Mouse (Mus musculus) skeletal muscle tissue, adult 2 months (tissue): ENCODE measurements at regions not wholly inside any gene's neighbourhood (a gene's known extent, or its start where the extent isn't known, plus 50 kb on each side); places are given as distances from the start of the nearest gene placed in this dataset.

Experiments used
- DNase-seq: peaks from one replicate; pipeline ENCODE4 v3.0.0-alpha.2; 2012; ENCODE audit warnings: low read depth, low spot score

- no peak for DNase-seq
Observed at GRCm38 (mm10) chr1:61135597-61136545, 158.1 kb downstream of the Icos start.

DNA sequence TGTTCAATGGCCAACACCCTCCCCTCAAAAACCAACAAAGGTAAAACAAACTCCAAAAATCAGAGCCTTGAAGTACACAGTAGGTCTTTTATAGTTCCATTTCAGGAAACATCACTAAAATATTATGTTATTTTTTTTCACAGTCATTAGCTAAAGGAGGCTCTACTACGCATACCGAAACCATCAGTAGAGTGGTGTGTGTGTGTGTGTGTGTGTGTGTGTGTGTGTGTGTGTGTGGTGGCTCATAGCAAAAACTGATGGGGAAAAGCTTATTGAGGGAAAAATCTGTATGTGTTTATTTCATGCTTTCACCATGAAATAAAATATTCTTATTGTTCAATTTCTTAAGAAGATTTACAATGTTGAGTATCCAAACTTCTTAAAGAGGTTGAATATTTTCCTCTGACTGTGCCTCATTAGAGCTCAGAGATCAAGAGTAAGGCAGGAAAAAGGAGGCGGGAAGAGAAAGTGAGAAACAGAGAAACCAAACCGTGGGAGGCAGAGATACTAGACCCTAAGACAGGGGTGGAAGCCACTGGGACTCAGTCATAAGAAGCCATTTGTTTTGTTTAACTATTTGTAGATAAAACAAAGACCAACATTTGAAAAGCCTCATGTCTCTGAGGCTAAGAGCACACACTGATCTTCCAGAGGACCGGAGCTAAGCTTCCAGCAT, 159.6 kb downstream of the Icos start:
- DNase-seq, result no peak

- DNase-seq, result no peak
Observed at GRCm38 (mm10) chr1:61137954-61138353, 160.2 kb downstream of the Icos start.

DNA sequence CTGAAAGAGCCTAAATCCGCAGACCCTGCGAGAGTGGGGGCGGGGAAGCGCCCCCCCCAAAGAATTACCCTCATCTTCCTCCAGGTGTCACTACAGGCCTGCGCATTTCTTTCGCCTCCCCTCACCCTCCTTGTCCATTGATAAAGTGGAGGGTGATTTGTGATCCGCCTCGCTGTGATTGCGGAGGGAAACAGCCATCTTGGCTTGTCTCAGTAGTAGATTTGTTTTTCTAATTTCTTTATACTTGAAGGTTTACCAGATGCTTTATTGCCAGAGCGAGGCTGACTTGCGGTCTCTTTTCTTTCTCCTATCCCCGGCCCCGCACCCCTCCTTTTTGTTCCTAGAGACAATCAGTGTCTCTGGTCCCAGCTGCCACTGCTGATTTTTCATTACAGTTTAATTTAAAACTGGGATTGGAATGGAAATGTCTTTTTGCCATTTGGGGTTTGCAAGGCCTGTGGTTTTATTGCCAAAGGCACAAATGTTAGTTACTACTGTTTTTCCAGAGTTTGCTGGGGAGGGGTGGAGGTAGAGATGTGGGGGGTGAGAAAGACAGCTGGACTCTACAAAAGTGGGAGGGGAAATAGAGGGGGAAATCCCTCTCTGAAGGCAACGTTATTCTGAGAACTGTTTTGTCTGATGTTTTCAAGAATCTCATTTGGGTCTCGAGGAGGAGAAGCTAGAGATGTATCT, 161.7 kb downstream of the Icos start:
- peak; percentile 30 for DNase-seq

DNA sequence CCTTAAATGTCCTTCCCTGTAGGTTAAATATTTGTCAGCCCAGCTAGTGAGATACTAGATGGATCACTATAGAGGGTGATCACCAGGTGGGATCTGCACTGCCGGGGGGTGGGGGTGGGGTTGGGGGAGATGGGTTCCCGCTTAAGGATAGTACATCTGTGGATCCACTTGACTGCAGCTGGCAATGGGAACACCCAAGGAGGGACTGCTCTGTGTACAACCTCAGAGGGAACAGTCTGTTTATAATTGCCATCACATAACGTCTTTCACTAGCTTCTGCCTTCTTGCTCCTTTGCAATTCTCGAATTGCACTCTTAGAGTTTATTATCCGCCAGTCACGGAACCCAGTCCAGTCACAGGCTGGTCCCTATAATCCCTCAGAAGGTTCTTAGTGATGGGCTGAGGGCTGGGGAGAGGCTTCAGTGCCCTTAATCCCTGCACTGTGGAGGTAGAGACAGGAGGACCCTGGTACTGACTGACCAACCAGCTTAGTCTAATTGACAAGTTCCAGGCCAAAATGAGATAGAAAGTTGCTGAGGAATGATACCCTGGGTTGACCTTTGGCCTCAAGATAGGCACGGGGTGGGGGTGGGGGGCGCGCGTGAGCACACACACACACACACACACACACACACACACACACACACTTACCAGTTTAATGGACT, 162.4 kb downstream of the Icos start:
- DNase-seq, result no peak

DNA sequence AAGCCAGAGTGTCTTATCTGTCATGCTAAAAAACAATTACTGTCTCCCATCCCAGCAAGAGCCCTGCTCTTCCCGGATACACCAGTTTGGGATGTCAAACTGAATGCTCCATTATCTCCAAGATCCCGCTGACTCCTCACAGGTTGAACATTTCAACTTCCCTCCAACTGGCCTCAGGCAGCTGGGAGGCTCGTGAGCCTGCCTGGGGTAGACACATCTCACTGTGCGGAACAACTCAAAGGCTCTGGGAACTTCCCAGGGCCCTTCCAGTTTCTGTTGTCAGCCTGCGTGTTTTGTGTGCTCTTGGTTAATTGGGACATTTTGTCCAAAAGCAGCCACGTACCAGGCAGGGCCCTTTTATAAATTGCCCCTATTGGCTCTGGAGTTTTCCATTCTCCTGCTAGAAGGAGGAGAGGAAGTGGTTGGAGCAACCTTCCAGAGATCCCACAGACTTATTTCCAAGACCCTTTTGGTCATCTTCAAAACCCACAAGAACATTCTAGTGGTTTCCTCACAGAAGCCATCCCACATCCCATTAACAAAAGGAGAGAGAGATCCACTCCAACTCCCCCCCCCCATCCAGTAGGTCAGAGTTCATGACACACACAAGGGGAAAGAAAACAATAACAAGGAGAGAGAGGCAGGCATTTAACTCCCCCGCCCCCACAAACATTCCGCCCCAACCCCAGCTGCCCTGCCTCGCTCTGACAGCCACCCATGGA, 163.3 kb downstream of the Icos start:
- DNase-seq, result no peak

DNA sequence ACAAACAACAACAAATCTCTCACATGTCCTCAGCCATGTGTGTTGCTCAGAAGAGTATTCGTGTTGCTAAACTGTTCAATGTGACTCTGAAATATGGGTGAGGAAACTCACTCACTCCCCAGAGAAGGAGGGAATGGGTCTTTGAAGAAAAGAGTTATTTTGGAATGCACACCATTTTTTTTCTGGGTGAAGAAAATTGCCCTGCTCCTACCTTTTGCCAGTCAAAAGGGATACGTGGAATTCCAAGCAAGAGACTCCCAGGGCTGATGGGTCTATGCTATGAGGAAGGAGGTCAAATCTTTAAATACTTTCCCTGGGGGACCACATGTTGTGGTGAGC, 163.8 kb downstream of the Icos start:
- DNase-seq, result no peak

GRCm38 (mm10) chr1:61141952-61142351, 164.2 kb downstream of the Icos start:
- peak; percentile 66 for DNase-seq

DNA sequence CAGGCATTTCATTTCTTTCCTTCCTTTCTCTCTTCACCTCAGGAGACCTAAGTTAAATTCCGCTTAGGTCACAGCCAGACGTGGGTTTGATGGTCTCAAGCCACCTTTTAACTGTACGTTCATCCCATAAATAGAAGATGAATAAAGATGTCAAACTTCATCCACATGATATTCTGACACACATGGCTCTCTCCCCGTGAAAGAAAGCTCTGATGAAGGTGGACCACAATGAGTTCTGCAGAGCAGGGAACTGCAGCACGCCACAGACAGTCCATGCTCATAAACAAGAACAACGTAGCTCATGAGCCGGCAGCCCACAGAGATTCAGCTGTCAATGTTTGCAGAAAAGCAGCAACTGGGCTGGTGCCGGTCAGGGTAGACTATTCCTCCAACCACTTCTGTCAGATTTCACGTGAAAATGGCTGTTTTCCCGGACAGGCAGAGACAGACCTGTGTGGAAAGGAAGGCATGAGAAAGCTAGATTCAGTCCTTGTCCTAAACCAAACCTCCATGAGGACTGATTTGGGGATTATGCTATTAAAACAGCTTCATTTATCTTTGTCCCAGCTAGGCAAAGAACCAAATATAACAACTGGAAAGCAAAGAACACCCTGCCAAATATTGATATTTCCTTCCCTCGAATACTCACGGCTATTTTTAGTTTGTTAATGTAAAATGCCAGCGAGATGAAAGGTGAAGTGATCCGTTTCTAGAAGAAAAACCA, 165.5 kb downstream of the Icos start:
- DNase-seq, result no peak

- DNase-seq, result no peak
Observed at GRCm38 (mm10) chr1:61143754-61144066, 166.0 kb downstream of the Icos start.

DNA sequence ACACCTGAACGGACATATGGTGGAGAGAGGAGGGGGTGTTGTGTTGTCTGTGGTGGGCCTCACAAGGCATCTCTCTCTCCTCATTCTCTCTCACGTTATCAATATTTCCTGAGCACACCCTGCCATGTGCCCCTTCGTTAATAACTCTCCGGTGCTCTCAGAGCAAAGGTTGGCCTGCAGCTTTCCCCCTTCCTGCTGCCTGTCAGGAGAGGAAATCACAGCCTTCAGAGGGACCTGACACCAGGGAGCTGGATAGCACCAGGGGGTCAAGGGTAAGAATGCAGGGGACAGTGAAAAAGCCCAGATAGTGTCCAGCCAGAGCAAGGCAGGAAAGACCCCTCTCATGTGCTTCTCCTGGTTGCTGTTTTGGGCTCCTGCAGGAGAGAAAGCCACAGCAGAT, 167.3 kb downstream of the Icos start:
- no peak for DNase-seq

- DNase-seq, result no peak
Observed at GRCm38 (mm10) chr1:61145572-61145971, 167.8 kb downstream of the Icos start.

DNA sequence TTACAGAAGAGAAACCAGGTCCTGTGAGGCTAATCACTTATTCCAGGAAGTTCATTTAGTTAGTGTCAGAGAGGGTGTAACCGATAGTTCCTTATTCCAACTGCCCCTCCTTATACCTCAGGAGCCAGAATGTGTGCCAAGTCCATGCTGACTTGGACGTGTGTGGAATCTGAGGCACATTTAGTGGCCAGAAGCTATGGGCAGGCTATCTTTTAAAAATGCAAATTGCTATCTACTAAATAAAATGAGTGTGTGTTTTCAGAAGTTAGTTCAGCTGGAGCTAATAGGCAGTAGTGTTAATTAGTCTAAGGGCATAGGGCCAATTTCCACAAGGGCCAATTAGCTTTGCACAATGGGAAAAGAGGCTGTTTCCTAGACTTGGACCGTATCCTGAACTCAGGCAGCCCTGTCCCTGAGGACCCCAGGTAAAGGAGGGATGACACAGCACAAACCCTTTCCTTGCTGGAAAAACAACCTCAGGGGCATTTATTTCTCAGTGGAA, 168.5 kb downstream of the Icos start:
- DNase-seq, result no peak

GRCm38 (mm10) chr1:61151742-61152141, 174.0 kb downstream of the Icos start:
- DNase-seq, result peak; percentile 58

- DNase-seq, result no peak
Observed at GRCm38 (mm10) chr1:61152157-61152556, 174.4 kb downstream of the Icos start.

GRCm38 (mm10) chr1:61154216-61154615, 176.5 kb downstream of the Icos start:
- no peak for DNase-seq

DNA sequence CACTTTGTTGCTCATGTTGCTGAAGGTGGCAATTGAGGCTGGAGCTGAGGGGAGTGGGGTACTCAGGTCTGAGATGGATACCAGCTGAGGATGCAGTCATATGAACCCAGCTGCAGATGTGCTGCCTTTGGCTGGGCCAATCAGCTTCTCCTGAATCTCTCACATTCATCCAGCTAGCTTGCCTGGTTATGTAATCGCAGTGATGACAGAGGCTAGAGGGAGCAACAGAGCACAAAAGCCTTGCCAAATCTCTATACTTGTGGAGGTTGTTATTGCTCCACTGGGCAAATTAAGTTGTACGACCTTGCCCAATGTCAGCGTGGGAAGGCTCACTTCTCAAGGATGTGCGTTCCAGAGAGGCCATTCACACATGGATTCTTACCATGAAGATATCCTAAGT, 179.5 kb downstream of the Icos start:
- DNase-seq, result peak; percentile 77

DNA sequence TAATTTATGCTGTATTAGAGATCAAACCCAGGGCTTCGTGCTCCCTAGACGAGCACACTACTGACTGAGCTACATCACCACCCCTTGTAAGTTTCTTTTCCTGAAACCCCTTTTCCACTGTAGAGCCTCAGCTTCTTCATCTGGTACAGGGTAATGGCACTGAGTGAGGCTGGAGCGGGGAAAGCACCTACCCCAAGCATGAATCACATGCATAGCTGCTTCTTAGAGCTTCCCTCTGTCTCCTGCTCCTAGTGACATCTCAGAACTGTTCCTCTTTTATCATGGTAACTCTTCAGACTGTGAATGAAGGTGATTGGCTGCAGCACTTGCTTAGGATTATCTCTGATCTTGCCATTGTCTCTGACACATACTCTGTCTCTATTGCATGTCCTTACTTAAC, 182.8 kb downstream of the Icos start:
- DNase-seq, result no peak

GRCm38 (mm10) chr1:61164271-61164670, 186.5 kb downstream of the Icos start:
- DNase-seq, result no peak

GRCm38 (mm10) chr1:61171941-61172340, 194.2 kb downstream of the Icos start:
- peak; percentile 38 for DNase-seq

- peak; percentile 39 for DNase-seq
Observed at GRCm38 (mm10) chr1:61172946-61173345, 195.2 kb downstream of the Icos start.
